Mouse (Mus musculus): ENCODE results near the gene Gpc5.

Gpc5 gene

DNA sequence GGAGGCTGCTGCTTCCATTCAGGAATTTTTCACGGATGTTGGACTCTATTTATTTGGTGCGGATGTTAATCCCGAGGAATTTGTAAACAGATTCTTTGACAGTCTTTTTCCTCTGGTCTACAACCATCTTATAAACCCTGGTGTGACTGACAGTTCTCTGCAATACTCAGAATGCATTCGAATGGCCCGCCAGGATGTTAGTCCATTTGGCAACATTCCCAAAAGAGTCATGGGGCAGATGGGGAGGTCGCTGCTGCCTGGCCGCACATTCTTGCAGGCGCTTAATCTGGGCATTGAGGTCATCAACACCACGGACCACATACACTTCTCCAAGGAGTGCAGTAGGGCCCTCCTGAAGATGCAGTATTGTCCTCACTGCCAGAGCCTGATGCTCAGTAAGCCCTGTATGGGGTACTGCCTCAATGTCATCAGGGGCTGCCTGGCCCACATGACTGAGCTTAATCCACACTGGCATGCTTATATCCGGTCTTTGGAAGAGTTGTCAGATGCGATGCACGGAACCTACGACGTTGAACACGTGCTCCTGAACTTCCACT lies 277.7 kb downstream of the Gpc5 start:
- no peak for DNase-seq (ENCODE audit: extremely low spot score)

DNA sequence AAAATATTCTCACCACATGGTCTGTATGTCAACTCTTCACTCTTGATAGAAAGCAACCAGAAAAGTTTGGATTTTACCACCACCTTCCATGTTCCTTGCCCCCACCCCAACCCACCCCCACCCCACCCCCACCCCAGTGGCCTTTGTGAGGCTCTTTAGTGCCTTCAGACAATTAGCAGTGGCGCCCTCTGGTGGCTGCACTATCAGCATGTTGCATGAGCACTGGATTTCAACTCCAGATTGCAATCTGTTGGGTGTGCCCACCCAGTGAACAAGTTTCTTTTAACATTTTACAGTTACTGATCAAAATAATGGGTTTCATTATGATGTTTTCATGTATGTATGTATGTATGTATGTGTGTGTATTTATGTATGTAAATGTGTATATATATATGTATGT lies 279.1 kb downstream of the Gpc5 start:
- no peak for DNase-seq (ENCODE audit: extremely low spot score)

DNA sequence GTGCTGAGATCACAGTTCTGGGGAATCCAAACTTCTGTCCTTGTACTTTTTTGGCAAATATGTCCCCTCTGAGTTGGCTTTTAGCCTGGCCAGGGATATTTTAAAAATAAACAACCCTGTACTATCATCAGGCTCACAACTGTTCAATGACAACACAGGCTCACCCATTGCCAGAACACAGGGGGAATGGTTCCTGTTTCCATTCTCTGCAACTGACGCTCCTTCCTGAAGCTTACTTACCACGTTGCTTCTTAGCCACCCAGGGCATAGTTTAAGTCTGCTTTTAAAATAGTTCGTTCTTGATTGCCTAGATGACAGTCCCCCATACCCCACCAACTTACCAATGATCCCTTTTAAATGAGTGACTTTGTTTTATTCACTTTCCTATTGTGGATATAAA lies 299.8 kb downstream of the Gpc5 start:
- DNase-seq (ENCODE audit: extremely low spot score), result no peak

DNA sequence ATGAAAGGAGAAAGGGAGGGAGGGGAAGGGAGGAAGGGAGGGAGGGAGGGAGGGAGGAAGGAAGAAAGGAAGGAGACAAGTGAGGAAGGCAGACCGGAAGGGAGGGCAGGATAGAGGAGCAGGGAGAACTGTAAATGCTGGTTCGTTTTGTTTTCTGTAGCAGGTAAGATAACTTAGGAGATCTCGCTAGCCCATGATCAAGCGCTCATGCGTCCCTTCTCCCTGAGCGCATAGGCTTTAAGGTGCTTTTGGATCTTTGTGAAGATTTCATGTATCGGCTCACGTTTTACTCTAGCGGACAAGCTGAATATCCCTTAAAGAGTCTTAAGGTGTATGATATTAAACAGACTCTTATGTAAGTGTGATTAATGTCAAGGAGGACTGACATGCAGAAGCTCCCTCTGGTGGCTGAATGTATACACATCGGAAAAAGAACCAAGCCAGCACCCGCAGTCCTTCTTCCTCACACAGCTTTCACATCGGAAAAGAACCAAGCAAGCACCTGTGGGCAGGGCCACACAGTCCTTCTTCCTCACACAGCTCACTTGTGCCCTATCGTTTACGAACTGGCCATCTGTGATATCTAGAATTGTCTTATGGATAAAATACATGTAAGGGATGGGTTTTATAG lies 301.0 kb downstream of the Gpc5 start:
- peak; percentile 42 for DNase-seq (ENCODE audit: extremely low spot score)

DNA sequence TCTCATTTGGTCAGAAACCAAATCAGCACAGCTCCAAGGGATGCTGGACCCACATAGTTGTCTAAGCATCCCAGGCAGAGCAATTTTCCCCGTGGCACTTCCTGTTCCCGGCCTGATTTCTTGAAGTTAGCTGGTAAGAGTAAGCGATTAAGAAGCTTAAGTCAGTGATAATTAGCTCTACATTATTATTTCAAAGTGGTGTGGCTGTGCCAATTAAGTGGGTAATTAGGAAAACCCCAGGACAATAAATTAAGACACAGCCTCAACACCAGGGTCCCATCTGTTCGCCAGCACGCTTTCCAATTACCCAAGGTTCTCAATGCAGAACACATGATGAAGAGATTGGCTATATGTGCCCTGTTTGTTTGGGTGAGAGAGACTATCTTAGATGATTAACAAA lies 314.6 kb downstream of the Gpc5 start:
- no peak for DNase-seq (ENCODE audit: extremely low spot score)

DNA sequence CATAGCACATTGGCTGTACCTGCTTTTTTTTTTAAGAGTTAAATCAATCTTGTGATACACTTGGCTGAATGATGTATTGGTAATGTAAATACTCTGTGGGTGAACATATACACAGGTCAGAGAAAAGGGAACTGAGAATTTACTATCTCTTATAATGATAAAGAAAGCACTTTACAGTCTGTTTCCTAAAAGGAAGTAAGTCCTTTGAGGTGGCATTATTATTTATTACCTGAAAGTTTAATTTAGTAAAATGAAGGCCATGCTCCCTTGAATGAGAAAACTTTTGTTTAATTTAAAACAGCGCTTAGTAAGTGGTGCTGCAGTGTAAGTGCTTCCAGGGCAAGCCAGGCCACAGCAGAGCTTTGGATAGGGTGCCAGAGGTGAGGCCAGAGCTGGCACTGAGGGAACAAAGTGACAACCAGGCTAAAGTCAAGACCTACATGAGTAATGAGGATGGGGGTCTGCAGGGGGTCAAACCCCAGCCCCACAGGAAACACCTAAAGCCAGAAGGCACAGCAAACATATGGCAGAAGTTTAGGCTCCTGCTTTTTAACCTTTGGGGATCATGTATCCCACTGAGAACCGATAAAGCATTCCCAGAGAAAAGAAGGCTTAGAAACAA lies 315.4 kb downstream of the Gpc5 start:
- DNase-seq (ENCODE audit: extremely low spot score), result peak; percentile 28

DNA sequence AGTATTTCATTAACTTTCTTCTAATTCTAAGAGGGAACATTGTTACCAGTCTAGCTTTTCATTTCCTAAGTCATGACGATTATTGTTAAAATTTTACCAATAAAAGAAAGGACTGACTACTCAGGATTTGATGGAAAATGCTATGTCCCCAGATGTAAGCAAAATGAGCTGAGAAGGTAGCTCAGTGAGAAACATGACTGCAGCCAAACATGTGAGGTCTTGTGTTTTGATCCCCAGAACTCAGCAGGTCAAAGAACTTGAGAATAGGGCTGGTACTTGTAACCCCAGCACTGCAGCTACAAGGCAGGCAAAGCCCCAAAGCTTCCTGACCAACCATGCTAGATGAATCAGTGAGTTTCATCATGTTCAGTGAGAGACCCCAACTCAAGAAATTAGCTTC lies 318.9 kb downstream of the Gpc5 start:
- no peak for DNase-seq (ENCODE audit: extremely low spot score)

DNA sequence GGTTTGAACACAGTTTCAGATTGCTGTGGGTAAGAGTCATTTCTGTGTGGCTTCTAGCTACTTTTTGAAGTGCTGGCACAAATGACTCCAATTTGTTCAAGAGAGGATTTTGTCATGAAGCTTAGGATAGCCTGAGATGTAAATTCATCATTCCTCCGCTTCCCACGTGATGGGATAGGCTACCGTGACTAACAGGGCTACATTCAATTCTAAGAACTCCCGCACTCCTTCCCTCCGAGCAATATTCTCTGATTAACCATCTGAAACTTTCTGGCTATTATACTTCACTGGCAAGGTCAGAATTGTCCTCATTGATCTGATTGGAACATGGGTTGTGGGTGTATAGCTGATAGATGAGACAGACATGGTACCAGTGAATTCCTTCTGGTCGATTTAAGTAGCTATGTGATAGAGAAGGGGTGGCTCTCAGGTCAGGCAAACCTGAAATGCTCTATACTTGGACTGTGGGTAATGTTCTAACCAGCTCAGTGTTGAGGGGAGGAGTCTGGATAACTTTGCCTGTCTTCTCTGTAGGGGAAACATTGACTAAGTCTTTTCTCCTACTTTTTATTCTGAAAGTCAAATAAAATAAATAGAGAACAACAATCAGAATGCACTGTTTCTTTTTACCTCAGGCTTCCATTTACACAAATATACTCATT lies 319.6 kb downstream of the Gpc5 start:
- no peak for DNase-seq (ENCODE audit: extremely low spot score)

DNA sequence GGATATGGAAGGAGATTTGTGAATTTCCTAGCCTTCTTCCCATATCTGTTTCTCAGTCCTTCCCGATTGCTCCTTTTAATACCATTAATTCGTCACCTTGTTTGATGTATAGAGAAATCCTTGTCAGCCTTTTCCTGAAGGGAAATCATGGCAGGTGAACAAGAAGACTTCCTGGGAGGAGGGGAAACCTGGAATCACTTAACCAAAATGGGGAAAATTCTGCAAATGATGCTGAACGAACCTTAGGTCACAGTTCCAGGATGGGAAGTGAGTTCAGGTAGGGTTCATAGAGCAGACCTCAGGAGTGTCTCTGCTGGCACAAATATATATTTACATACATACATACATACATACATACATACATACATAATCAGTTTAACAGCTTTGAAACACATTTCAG lies 320.8 kb downstream of the Gpc5 start:
- peak; percentile 15 for DNase-seq (ENCODE audit: extremely low spot score)

DNA sequence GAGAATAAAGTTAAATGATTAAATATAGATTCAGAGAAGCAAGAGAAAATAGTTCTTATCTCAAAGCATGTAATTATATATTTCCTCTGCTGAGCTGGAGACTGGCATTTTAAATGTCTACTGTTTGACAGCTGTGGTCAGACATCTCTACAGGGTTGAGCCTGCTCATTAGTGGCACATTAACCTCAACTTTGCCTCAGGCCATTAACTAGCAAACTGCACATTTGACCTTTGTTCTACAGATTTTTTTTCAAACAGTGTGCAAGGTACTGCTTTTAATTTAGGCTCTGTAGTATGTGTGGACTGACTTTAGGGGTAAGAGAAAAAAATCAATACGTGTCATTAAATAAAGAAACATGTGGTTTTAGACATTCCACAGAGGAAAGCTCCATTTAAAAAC lies 321.4 kb downstream of the Gpc5 start:
- peak; percentile 52 for DNase-seq (ENCODE audit: extremely low spot score)

DNA sequence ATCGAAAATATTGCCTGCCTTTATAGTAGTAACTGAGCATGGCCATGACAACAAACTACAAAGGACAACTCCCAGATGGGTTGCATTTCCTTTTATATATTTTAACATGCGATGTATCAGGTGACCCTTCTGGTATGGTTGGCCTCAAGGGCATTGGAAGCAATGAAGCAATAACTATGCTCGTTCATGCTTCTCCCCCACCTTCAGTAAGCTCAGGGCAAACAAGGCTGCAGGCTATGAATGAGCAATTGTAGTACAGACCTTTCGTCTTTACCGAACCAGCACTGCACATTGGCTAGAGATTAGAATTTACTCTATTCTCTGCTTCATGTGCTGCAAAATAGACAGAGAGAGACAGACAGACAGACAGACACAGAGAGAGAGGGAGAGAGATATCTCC lies 322.5 kb downstream of the Gpc5 start:
- DNase-seq (ENCODE audit: extremely low spot score), result no peak

DNA sequence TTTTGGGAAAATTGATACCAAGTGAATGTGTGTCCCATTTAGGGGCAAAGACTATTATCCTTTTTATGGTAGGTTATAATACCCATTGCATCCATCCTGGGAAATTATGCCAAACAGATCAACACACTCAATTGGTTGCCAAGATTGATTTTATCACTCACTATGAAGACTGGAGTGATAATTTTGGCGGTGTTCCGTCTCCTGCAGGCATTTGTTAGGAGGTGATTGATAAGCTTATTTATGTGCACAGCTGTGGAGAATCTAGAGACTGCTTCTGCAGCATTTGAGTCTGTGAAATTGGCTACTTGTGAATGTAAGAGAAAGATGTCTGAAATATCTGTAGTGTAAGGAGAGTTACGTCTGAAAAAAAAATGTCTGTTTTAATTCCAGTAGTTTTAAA lies 340.0 kb downstream of the Gpc5 start:
- DNase-seq (ENCODE audit: extremely low spot score), result no peak

DNA sequence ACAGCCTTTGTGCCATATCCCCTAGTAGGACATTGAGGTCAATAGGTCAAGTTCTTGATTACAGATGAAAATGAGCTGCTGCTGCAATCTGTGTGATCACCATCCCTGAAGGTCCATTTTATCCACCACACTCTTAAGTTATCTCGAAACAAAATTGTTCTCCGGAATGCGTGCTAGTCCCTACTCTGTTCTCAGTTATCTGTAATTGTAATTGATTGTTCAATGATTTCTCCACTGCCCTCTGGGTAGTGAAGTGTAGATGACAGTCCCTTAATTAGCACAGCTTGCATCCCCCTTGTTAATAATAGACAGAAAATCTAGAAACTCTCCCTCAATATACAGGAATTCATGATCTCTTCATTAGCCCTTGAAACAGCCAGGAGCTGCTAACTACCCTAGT lies 340.4 kb downstream of the Gpc5 start:
- DNase-seq (ENCODE audit: extremely low spot score), result no peak

DNA sequence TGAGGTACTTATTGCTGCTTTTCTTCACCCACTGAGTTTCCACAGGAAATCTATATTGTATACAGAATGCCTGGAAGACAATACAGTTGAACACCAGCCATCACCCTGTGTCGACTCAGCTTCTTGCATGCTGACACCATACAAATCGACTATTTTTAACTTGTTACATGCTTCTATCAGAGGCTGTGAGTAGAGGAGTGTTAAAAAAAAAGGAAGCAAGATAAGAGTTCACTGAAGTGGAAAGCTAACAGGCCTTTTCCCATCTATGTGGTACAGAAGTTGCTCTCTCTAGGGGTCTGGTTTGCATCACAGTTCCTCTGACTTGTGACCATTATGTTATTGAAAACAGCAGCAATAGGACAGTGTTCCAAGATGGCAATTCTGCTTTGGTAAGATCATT lies 344.6 kb downstream of the Gpc5 start:
- no peak for DNase-seq (ENCODE audit: extremely low spot score)

DNA sequence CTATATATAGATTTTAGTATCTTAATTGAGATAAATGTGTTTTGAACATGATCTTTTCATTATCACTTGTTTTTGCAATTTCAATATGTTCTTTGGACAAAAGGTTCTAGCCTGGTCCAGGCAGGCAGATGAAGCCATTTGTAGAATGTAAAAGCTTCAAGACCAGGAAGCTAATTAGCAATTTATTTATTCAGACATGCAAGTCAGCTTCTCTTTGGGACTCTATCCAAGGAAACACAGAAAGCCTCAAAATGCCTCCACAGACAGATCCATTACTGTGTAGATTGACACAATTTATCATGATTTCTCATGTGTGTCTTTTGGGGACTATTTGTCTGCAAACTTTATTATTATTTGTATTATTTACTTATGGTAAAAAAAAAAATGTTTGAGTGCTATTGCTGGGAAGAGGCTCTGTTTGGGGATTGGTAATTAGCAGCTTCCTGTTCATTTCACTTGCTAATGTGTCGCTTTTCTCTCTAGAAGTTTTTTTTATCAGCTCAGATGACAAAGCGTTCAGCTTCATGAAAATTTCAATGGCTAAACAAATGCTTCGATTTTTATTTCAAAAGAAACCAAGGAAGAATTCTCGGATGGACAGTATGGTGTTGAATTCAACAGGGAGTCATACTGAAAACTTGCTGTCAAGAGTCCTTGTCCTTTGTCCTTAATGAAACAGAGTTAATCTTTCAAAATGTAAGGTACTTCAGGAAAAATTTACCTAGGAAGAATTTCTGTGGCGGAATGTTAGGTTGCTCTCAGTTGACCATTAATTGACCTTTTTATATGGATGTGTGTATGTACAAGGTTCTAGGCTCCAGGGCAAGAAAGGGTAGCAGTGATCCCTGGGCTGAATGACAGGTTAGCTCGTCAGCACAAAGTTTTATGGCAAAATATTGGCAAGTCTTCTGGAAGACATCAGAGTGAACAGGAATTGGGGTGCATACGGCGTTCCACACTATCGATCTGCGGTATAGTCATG lies 353.1 kb downstream of the Gpc5 start:
- DNase-seq (ENCODE audit: extremely low spot score), result no peak

DNA sequence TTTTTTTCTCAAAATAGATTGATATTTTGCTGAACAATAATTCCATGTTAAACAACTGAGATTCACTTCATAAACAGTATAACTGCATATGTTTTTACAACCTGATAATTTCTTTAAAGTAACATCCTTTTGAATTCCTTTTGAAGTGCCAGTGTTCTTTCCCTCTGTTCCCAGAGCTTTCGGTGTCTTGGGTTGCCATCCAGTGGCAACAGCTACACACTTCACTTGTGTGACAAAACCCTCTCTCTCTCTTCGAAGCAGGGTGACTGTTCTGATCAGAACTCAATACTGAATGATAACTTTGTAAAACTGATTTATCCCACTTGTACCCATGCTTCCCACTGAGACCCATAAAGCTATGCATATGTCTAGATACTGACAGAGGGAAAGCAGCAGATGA lies 358.9 kb downstream of the Gpc5 start:
- peak; percentile 20 for DNase-seq (ENCODE audit: extremely low spot score)

DNA sequence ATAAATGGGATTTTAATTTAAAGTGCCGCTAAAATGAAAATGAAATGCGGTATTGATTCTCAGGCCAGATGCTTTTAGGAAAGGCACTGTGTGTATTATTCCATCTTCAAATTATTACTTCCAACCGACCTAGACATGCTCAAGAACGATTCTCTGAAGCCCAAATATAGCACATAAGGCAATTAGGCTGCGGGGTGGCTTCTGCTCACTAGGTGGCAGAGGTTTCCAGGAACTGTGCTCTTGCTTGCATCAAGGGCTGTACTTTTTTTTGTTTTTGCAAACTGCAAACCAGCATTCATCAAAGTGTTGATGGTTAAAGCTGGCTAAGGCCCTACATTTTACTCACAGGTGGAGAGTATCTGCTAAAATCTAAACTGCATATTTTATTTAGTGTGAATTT lies 375.9 kb downstream of the Gpc5 start:
- no peak for DNase-seq (ENCODE audit: extremely low spot score)

DNA sequence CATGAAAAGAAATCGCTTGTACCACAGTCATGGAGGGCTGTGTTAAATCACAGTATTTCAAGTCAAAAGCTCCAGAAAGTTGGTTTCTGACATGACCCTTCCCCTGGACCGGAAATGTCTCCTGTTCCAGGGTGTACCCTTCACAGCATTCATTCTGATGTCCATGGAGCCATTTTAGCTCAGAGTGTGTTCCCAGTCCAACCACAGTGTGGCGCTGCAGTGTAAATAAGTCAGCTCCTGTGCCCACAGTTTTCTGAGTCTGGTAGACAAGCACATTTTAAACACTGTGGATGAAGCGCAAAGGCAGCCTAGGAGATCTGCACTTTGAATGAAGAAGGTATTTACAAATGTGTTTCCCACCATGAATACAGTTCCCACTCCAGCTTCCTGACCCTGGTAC lies 383.2 kb downstream of the Gpc5 start:
- DNase-seq (ENCODE audit: extremely low spot score), result peak; percentile 69

DNA sequence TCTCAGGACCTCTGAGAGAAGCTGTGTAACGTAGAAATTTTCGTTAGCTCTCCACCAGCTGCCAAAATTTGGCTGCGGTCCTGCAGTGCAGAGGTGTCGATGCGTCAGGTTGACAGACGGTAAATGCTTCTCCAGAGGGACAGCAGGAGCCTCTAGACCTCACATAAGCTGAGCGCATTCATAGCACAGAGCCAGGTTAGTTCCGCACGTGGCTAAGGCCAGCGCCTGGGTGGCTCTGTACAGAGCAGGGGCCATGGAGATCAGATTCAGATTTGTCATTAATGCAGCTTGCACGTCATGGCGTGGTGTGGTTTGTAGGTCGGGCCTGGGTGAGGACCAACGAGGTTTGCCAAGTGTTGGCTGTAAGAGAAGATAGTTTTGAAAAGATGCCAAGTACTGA lies 385.3 kb downstream of the Gpc5 start:
- DNase-seq (ENCODE audit: extremely low spot score), result no peak

DNA sequence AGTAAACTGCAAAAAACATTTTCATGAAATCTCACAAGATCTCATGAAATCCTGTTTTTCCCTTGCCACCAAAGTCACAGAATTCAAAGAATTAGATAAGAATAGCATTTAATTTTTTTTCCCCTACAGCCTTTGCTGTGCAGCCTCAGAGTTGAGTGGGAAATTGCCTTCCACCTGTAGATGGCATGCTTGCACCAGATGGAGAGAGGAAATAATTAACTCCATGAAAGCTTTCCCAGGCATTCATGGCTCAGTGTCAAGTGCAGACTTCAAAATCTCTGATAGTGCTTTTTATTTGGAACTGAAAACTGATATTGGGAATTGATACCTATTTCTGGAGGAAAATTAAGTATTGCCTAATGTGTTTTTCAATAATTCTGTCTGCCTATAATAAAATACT lies 393.1 kb downstream of the Gpc5 start:
- peak; percentile 39 for DNase-seq (ENCODE audit: extremely low spot score)

DNA sequence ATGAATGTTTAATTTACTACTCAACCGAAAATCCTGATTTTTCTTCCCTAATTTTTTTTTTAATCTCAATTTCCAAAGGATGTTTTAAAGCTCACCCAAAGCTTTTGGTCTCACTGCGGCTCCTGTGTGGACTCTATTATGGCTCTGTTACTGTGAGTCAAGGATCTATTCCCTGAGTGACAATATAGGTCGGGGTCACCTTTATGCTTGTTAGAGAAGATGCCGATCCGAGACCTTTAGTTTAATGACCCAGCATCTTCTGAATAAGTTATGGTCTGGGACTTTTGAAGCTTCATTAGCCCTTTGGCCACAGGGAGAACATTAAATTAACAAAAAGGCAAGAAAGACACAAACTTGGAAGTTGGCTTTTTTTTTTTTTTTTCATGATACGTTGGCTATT lies 408.8 kb downstream of the Gpc5 start:
- DNase-seq (ENCODE audit: extremely low spot score), result peak; percentile 30
